Mouse (Mus musculus) lung, embryonic 16.5 days (tissue): Measurements from ENCODE around the gene Yy2. TPM values are rescaled to one million over a fixed set of nuclear protein-coding genes. Genes with fewer than 3 reads are reported as not detected.

Source experiments
- ATAC-seq: fragments of 200-750 bp; cut with Nextera tagmentation; 2 replicates; pipeline ENCODE4 v1.8.0; 2017; ENCODE audit warnings: low read depth, mild to moderate bottlenecking, moderate library complexity
- H3K27ac ChIP-seq: fragments of 300-500 bp; sonication (generic); 2 replicates; pipeline ENCODE4 v1.5.1; 2014; ENCODE audit warnings: mild to moderate bottlenecking, control low read depth, low read length
- H3K27me3 ChIP-seq: fragments of 300-500 bp; sonication (generic); 2 replicates; pipeline ENCODE4 v1.6.1; 2014; ENCODE audit warnings: low read depth, low read length, mixed read lengths; ENCODE audit not compliant: control insufficient read depth, insufficient read depth
- H3K36me3 ChIP-seq: fragments of 300-500 bp; sonication (generic); 2 replicates; pipeline ENCODE4 v1.6.1; 2014; ENCODE audit warnings: low read length; ENCODE audit not compliant: control insufficient read depth, insufficient read depth
- H3K4me1 ChIP-seq: fragments of 300-500 bp; sonication (generic); replicated peaks from 2 replicates; pipeline ENCODE4 v1.6.1; 2014; ENCODE audit warnings: low read length, mixed read lengths; ENCODE audit not compliant: control insufficient read depth, insufficient read depth
- H3K4me2 ChIP-seq: fragments of 300-500 bp; sonication (generic); 2 replicates; pipeline ENCODE4 v1.6.1; 2014; ENCODE audit warnings: low read depth, low read length, control low read depth
- H3K4me3 ChIP-seq: fragments of 300-500 bp; sonication (generic); 2 replicates; pipeline ENCODE4 v1.5.1; 2014; ENCODE audit warnings: mild to moderate bottlenecking, low read length, control low read depth
- H3K9ac ChIP-seq: fragments of 300-500 bp; sonication (generic); 2 replicates; pipeline ENCODE4 v1.6.1; 2014; ENCODE audit warnings: low read length, control low read depth
- H3K9me3 ChIP-seq: fragments of 300-500 bp; sonication (generic); 2 replicates; pipeline ENCODE4 v1.6.1; 2016; ENCODE audit warnings: low read length; ENCODE audit not compliant: control insufficient read depth
- WGBS: fragments of 180-500 bp; shearing (Covaris S2); extraction: QIAGEN DNeasy Blood & Tissue Kit; methylation state at CpG from one replicate; pipeline ENCODE4 v1.1.7; 2014; 5-methylcytosine and 5-hydroxymethylcytosine counted together
- polyA plus RNA-seq: library from polyadenylated mRNA; unstranded; fragments of >200 nt; fragmentation: Nextera tagmentation; extraction: Ambion mirVana; gene quantifications from 2 replicates; pipeline ENCODE4 v1.2.1, GENCODE M21; 2015

Yy2 gene
- 4.8 and 6.2 TPM in 2 replicates for polyA plus RNA-seq

GRCm38 (mm10) chrX:157568840-157569239, at the start of gene Yy2:
TSS of gene Yy2 (minus strand) at chrX:157568985.
- no peak for ATAC-seq
- Histone ChIP-seq H3K27ac (no peak within 1 kb of the TSS), H3K9ac (no peak within 1 kb of the TSS)

GRCm38 (mm10) chrX:157612894-157613293, 44.1 kb upstream of the Yy2 start:
- H3K4me1 ChIP-seq = no peaks in the 10 kb centered on the region
- H3K27me3 ChIP-seq = no peaks in the 10 kb centered on the region
- H3K4me3 ChIP-seq = peak overlapping the region; percentile 18
- no peak overlapping the region for H3K9ac ChIP-seq
- WGBS = 32% methylated on average over 29 of the region's 32 CpGs
- no peaks in the 10 kb centered on the region for H3K36me3 ChIP-seq
- no peak overlapping the region for H3K27ac ChIP-seq
- peak; percentile 38; the same call in 1 of the 2 replicates for ATAC-seq
- peak overlapping the region; percentile 39 for H3K4me2 ChIP-seq
- no peaks in the 10 kb centered on the region for H3K9me3 ChIP-seq

More at GRCm38 (mm10) chrX:157568840-157569239, at the start of gene Yy2:
- Histone ChIP-seq H3K4me3 (no peak within 1 kb of the TSS), H3K9me3 (no peaks in the 10 kb centered on the region), H3K36me3 (no peaks in the 10 kb centered on the region), H3K4me2 (no peak within 1 kb of the TSS), H3K27me3 (no peaks in the 10 kb centered on the region), H3K4me1 (no peaks in the 10 kb centered on the region)
- 90% methylated on average over 26 of the region's 26 CpGs for WGBS

GRCm38 (mm10) chrX:157601450-157601849, 32.7 kb upstream of the Yy2 start:
- Histone ChIP-seq H3K27me3 (no peaks in the 10 kb centered on the region), H3K4me1 (peaks cover 3% of the 10 kb centered on the region; the same call in 1 of the 2 replicates), H3K4me2 (no peak overlapping the region), H3K9me3 (no peaks in the 10 kb centered on the region), H3K4me3 (no peak overlapping the region), H3K9ac (no peak overlapping the region), H3K27ac (no peak overlapping the region), H3K36me3 (no peaks in the 10 kb centered on the region)
- no peak for ATAC-seq
- WGBS = 18% methylated on average over 3 of the region's 3 CpGs

GRCm38 (mm10) chrX:157598186-157598996, 29.6 kb upstream of the Yy2 start, which contains the start of gene Mbtps2:
TSS of gene Mbtps2 (minus strand) at chrX:157598715.
- no peaks in the 10 kb centered on the region for H3K9me3 ChIP-seq
- peak within 1 kb of the TSS; percentile 67 for H3K4me3 ChIP-seq
- H3K9ac ChIP-seq = peak within 1 kb of the TSS; percentile 84
- no peaks in the 10 kb centered on the region for H3K36me3 ChIP-seq
- WGBS = 19% methylated on average over 57 of the region's 74 CpGs
- H3K4me1 ChIP-seq = peaks cover 3% of the 10 kb centered on the region; the same call in 1 of the 2 replicates
- H3K27me3 ChIP-seq = no peaks in the 10 kb centered on the region
- ATAC-seq = peak; percentile 87
- peak within 1 kb of the TSS; percentile 94 for H3K27ac ChIP-seq
- peak within 1 kb of the TSS; percentile 55 for H3K4me2 ChIP-seq

GRCm38 (mm10) chrX:157597585-157598185, 28.9 kb upstream of the Yy2 start:
- peak overlapping the region; percentile 55 for H3K4me2 ChIP-seq
- no peaks in the 10 kb centered on the region for H3K9me3 ChIP-seq
- peaks cover 3% of the 10 kb centered on the region; the same call in 1 of the 2 replicates for H3K4me1 ChIP-seq
- no peaks in the 10 kb centered on the region for H3K36me3 ChIP-seq
- WGBS = 15% methylated on average over 17 of the region's 17 CpGs
- H3K27ac ChIP-seq = peak overlapping the region; percentile 94
- peak overlapping the region; percentile 84 for H3K9ac ChIP-seq
- no peaks in the 10 kb centered on the region for H3K27me3 ChIP-seq
- H3K4me3 ChIP-seq = peak overlapping the region; percentile 67
- ATAC-seq = peak; percentile 56

GRCm38 (mm10) chrX:157596802-157597201, 28.0 kb upstream of the Yy2 start:
- H3K9ac ChIP-seq = peak overlapping the region; percentile 39; the same call in 1 of the 2 replicates
- no peaks in the 10 kb centered on the region for H3K27me3 ChIP-seq
- H3K9me3 ChIP-seq = no peaks in the 10 kb centered on the region
- no peaks in the 10 kb centered on the region for H3K36me3 ChIP-seq
- H3K27ac ChIP-seq = no peak overlapping the region; the same call in 1 of the 2 replicates
- peaks cover 3% of the 10 kb centered on the region; the same call in 1 of the 2 replicates for H3K4me1 ChIP-seq
- H3K4me3 ChIP-seq = peak overlapping the region; percentile 67
- no peak for ATAC-seq
- H3K4me2 ChIP-seq = peak overlapping the region; percentile 55
- 71% methylated on average over 5 of the region's 5 CpGs for WGBS

- H3K9me3 ChIP-seq = no peaks in the 10 kb centered on the region
- no peak overlapping the region for H3K9ac ChIP-seq
- WGBS = 74% methylated on average over 6 of the region's 6 CpGs
- no peaks in the 10 kb centered on the region for H3K27me3 ChIP-seq
- no peaks in the 10 kb centered on the region for H3K36me3 ChIP-seq
- peaks cover 3% of the 10 kb centered on the region; the same call in 1 of the 2 replicates for H3K4me1 ChIP-seq
- ATAC-seq = no peak
- H3K27ac ChIP-seq = no peak overlapping the region
- no peak overlapping the region for H3K4me3 ChIP-seq
- H3K4me2 ChIP-seq = no peak overlapping the region
Measured at GRCm38 (mm10) chrX:157595927-157596326, 27.1 kb upstream of the Yy2 start.

GRCm38 (mm10) chrX:157594606-157595005, 25.8 kb upstream of the Yy2 start:
- WGBS = 74% methylated on average over 2 of the region's 2 CpGs
- no peak overlapping the region for H3K4me3 ChIP-seq
- no peaks in the 10 kb centered on the region for H3K9me3 ChIP-seq
- H3K36me3 ChIP-seq = no peaks in the 10 kb centered on the region; the same call in 1 of the 2 replicates
- no peak for ATAC-seq
- no peaks in the 10 kb centered on the region for H3K27me3 ChIP-seq
- H3K4me2 ChIP-seq = no peak overlapping the region
- no peak overlapping the region for H3K27ac ChIP-seq
- H3K9ac ChIP-seq = no peak overlapping the region
- H3K4me1 ChIP-seq = peaks cover 3% of the 10 kb centered on the region; the same call in 1 of the 2 replicates

- no peak overlapping the region for H3K27ac ChIP-seq
- H3K4me2 ChIP-seq = no peak overlapping the region
- H3K27me3 ChIP-seq = no peaks in the 10 kb centered on the region
- H3K9ac ChIP-seq = no peak overlapping the region
- no peaks in the 10 kb centered on the region; the same call in 1 of the 2 replicates for H3K36me3 ChIP-seq
- ATAC-seq = no peak
- WGBS = 64% methylated on average over 5 of the region's 5 CpGs
- H3K9me3 ChIP-seq = no peaks in the 10 kb centered on the region
- no peaks in the 10 kb centered on the region for H3K4me1 ChIP-seq
- H3K4me3 ChIP-seq = no peak overlapping the region
Measured at GRCm38 (mm10) chrX:157587001-157587400, 18.2 kb upstream of the Yy2 start.
